In the genomic region with DNA sequence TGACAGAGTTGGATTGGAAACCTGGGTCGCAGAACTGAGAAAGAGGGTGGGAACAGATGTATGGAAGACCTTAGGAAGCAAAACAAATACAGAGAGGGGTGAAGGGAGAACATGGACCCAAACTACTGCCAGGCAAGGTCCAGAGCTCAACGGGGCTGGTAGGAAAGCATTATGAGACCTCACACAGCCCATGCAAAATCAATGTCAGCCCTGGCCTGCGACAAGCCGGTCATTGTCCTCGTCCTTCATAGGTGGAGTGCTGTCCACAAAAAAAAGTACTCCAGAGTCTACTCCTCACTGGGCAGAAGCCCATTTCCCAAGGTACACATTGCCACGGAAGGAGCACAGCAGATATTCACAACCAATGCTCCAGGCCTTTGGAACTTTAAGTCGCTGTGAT, we compare ENCODE assay signal across 23 mouse cellular contexts.
DNase-seq lines count a peak whose midpoint lies in the region; ATAC-seq and TF ChIP-seq lines count a peak whose summit lies in the region.
"Had no signal": no experiment of that assay in that cellular context is flagged by ENCODE, and none has a peak within 500 bp of the region (broad histone marks: within the 10 kb centered on the region; RNA-seq: fewer than 3 reads in every experiment).

No protein-coding gene starts in this region.

- H3K9me3 ChIP-seq in liver, postnatal 0 days (ENCODE audit: low read length) = no peaks in the 10 kb centered on the region
- H3K9me3 ChIP-seq: embryonic facial prominence, embryonic 10.5 days; embryonic facial prominence, embryonic 12.5 days; forebrain, embryonic 13.5 days; forebrain, embryonic 15.5 days had no signal

- H3K4me3 ChIP-seq in liver, postnatal 0 days (ENCODE audit: low read depth, low read length) = no peak overlapping the region
- no peak overlapping the region for H3K4me3 ChIP-seq in bone marrow macrophage, adult 2 months (ENCODE audit: insufficient read depth, low read length)
- no peak overlapping the region for H3K4me3 ChIP-seq in olfactory bulb, adult 2 months (ENCODE audit: insufficient read depth, low read depth, low read length)
- H3K4me3 ChIP-seq: embryonic facial prominence, embryonic 10.5 days; embryonic facial prominence, embryonic 12.5 days; forebrain, embryonic 13.5 days had no signal

- H3K4me2 ChIP-seq in liver, postnatal 0 days (ENCODE audit: low read depth, low read length) = no peak overlapping the region
- H3K4me2 ChIP-seq: embryonic facial prominence, embryonic 12.5 days had no signal

- no peak overlapping the region for H3K27ac ChIP-seq in liver, postnatal 0 days (ENCODE audit: low read depth)
- peak overlapping the region; percentile 1; the same call in 1 of the 2 replicates for H3K27ac ChIP-seq in bone marrow macrophage, adult 2 months (ENCODE audit: insufficient read depth, low read depth, low read length)
- peak overlapping the region; percentile 2; the same call in 1 of the 2 replicates for H3K27ac ChIP-seq in olfactory bulb, adult 2 months (ENCODE audit: insufficient read depth, low read depth, low read length)
- H3K27ac ChIP-seq: embryonic facial prominence, embryonic 10.5 days; embryonic facial prominence, embryonic 12.5 days; forebrain, embryonic 13.5 days; forebrain, embryonic 15.5 days had no signal

- H3K4me1 ChIP-seq in liver, postnatal 0 days (ENCODE audit: insufficient read depth) = peaks cover 3% of the 10 kb centered on the region; the same call in 1 of the 2 replicates
- H3K4me1 ChIP-seq in bone marrow macrophage, adult 2 months (ENCODE audit: control insufficient read depth, insufficient read depth, low read length) = peaks cover 34% of the 10 kb centered on the region
- H3K4me1 ChIP-seq in olfactory bulb, adult 2 months (ENCODE audit: control insufficient read depth, insufficient read depth, low read length) = peaks cover 10% of the 10 kb centered on the region

- DNase-seq in heart, adult 11 months = peak; percentile 85
- DNase-seq in heart, postnatal 14 days = no peak
- DNase-seq in liver, postnatal 0 days = peak; percentile 41
- no peak for DNase-seq in liver
- DNase-seq in kidney, postnatal 14 days = no peak
- DNase-seq: adrenal gland, adult 2 months; adrenal gland, postnatal 10 days; adrenal gland, postnatal 25 days; B cell, adult 2 months; cerebellum, adult 9-10 months; cerebellum, postnatal 10 days; cerebellum, postnatal 25 days had no signal

- TF ChIP-seq CTCF in liver, postnatal 0 days (IDR thresholded peaks at IDR 0.05; ENCODE audit: low read depth) = no peak
- no peak for TF ChIP-seq CTCF in bone marrow macrophage, adult 2 months (IDR thresholded peaks at IDR 0.05; ENCODE audit: low read depth, low read length)
- no peak for TF ChIP-seq CTCF in olfactory bulb, adult 2 months (IDR thresholded peaks at IDR 0.05; ENCODE audit: insufficient read depth, low read depth, low read length)

- TF ChIP-seq POLR2A in bone marrow macrophage, adult 2 months (IDR thresholded peaks at IDR 0.05; ENCODE audit: borderline replicate concordance, low read depth, low read length) = no peak
- no peak for TF ChIP-seq POLR2A in olfactory bulb, adult 2 months (IDR thresholded peaks at IDR 0.05; ENCODE audit: insufficient read depth, low read depth, low read length)

- ATAC-seq in liver, postnatal 0 days = peak; percentile 79
- ATAC-seq: activated CD4-positive, CD25-positive, alpha-beta regulatory T cell, adult 4 months; CD4-positive, CD25-positive, alpha-beta regulatory T cell, adult 4 months had no signal

- TF ChIP-seq EP300 in liver, postnatal 0 days (IDR thresholded peaks at IDR 0.05; ENCODE audit: low read depth) = no peak

- intact Hi-C loops in heart, postnatal 14 days (cut with DNase I) = loop anchor here (10.0 kb wide), 3 partner anchors 151 to 541 kb away; no protein-coding TSS in a partner anchor

- no peak overlapping the region for H3K9ac ChIP-seq in liver, postnatal 0 days (replicated peaks)
- H3K9ac ChIP-seq: embryonic facial prominence, embryonic 12.5 days; forebrain, embryonic 13.5 days; forebrain, embryonic 15.5 days had no signal

- 53% methylated on average over 7 of the region's 7 CpGs for WGBS in liver, postnatal 0 days (ENCODE audit: insufficient replicate concordance)
- WGBS in olfactory bulb, adult 2 months = 88% methylated on average over 7 of the region's 7 CpGs

- no peaks in the 10 kb centered on the region for H3K36me3 ChIP-seq in liver, postnatal 0 days (replicated peaks; ENCODE audit: insufficient read depth, low read length)
- H3K36me3 ChIP-seq: embryonic facial prominence, embryonic 10.5 days; embryonic facial prominence, embryonic 12.5 days; forebrain, embryonic 15.5 days; G1E had no signal

- 0 out of 2 replicates have a peak, but pooled peaks cover 4% of the 10 kb centered on the region for H3K27me3 ChIP-seq in liver, postnatal 0 days (ENCODE audit: insufficient read depth, low read length)
- H3K27me3 ChIP-seq: CH12.LX, Patski had no signal

Comparison
In these comparisons a context has a peak if more than half of its experiments do, and no peak if none do; other contexts are left out.
1. DNase-seq: peak in heart, adult 11 months (single experiment) and liver, postnatal 0 days (single experiment); none in heart, postnatal 14 days (0 of 2), liver (single experiment) and kidney, postnatal 14 days (single experiment).